Mouse (Mus musculus) brain, embryonic 14.5 days (tissue): Measurements from ENCODE around the gene Zfp277.

ENCODE experiments used
- CTCF ChIP-seq: fragments of 200-500 bp; IDR thresholded peaks from 2 replicates; pipeline ENCODE4 v1.5.1; 2012; ENCODE audit warnings: inconsistent platforms, mild to moderate bottlenecking, moderate library complexity, borderline replicate concordance; ENCODE audit not compliant: insufficient read depth, insufficient read length; ENCODE audit errors: extremely low read depth
- POLR2A ChIP-seq: fragments of 200-500 bp; IDR thresholded peaks from 2 replicates; pipeline ENCODE4 v1.6.1; 2012; ENCODE audit warnings: mild to moderate bottlenecking, inconsistent platforms, borderline replicate concordance; ENCODE audit not compliant: poor library complexity, insufficient read depth, insufficient read length, severe bottlenecking; ENCODE audit errors: extremely low read depth

GRCm38 (mm10) chr12:40459673-40460265, 14.1 kb upstream of the Zfp277 start:
- no peak for TF ChIP-seq POLR2A
- TF ChIP-seq CTCF: no peak
